ENCODE assay signal across 8 mouse cellular contexts in the genomic region with DNA sequence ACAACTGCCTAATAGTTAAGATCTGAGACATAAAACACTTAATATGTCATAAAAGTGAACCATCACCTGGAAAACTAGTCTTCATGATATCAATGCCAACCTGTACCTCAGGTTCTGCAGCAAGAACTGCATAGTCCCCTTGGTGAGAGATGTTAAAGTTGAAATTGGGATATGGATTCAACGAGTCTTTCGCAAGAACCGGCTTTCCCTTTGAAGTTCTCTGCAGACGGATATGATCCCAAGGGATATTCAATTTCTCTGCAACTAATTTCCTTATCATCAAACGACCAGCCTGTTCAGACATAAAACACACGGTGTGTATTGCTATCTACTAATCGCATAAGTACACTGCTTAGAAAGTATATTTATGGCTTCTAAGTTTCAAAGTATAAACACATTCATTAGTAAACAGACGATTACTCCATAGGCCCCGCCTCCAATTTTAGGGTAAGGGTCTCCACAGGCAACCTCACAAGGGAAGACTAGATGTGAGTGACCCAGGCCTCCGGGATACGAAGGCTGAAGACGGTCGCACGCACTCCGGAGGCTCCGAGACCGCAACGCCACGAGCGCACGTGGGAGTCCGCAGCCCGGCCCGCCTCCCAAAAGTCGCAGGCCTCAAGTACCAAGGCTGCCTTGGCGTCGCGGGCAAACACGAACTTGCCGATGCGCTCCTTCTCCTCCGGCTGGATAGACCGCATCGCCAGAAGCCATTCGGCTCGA. TPM values are rescaled to one million over a fixed set of nuclear protein-coding genes. Genes with fewer than 3 reads are reported as not detected.
DNase-seq lines count a peak whose midpoint lies in the region; ATAC-seq and TF ChIP-seq lines count a peak whose summit lies in the region.

No protein-coding gene starts in this region.

- H3K27ac ChIP-seq in gastrocnemius, adult 2 months = peak overlapping the region; percentile 97
- H3K27ac ChIP-seq in ES-Bruce4 (ENCODE audit: insufficient read depth, low read length) = peak overlapping the region; percentile 14; the same call in 1 of the 2 replicates
- peak overlapping the region; percentile 91 for H3K27ac ChIP-seq in forebrain, embryonic 13.5 days
- peak overlapping the region; percentile 92 for H3K27ac ChIP-seq in liver, embryonic 13.5 days
- peak overlapping the region; percentile 72 for H3K27ac ChIP-seq in stomach, embryonic 15.5 days

- no peaks in the 10 kb centered on the region for H3K4me1 ChIP-seq in ES-Bruce4 (ENCODE audit: control insufficient read depth, insufficient read depth, low read length)
- peaks cover 24% of the 10 kb centered on the region for H3K4me1 ChIP-seq in forebrain, embryonic 13.5 days
- peaks cover 29% of the 10 kb centered on the region for H3K4me1 ChIP-seq in liver, embryonic 13.5 days (replicated peaks)
- no peaks in the 10 kb centered on the region; the same call in 1 of the 2 replicates for H3K4me1 ChIP-seq in stomach, embryonic 15.5 days

- peaks cover 6% of the 10 kb centered on the region for H3K36me3 ChIP-seq in ES-Bruce4 (ENCODE audit: control insufficient read depth, insufficient read depth, low read length, poor library complexity, severe bottlenecking)
- H3K36me3 ChIP-seq in forebrain, embryonic 13.5 days (ENCODE audit: poor library complexity, severe bottlenecking) = no peaks in the 10 kb centered on the region
- no peaks in the 10 kb centered on the region for H3K36me3 ChIP-seq in liver, embryonic 13.5 days
- no peaks in the 10 kb centered on the region for H3K36me3 ChIP-seq in stomach, embryonic 15.5 days

- no peaks in the 10 kb centered on the region for H3K27me3 ChIP-seq in ES-Bruce4 (ENCODE audit: control insufficient read depth, insufficient read depth, low read length, poor library complexity, severe bottlenecking)
- H3K27me3 ChIP-seq in forebrain, embryonic 13.5 days = no peaks in the 10 kb centered on the region
- no peaks in the 10 kb centered on the region for H3K27me3 ChIP-seq in liver, embryonic 13.5 days
- no peaks in the 10 kb centered on the region for H3K27me3 ChIP-seq in stomach, embryonic 15.5 days (replicated peaks)

- peak overlapping the region; percentile 72 for H3K4me2 ChIP-seq in forebrain, embryonic 13.5 days
- peak overlapping the region; percentile 89 for H3K4me2 ChIP-seq in liver, embryonic 13.5 days
- H3K4me2 ChIP-seq in stomach, embryonic 15.5 days = peak overlapping the region; percentile 72

- no peak for ATAC-seq in forebrain, embryonic 13.5 days
- ATAC-seq in liver, embryonic 13.5 days (ENCODE audit: low read depth) = peak; percentile 44
- ATAC-seq in stomach, embryonic 15.5 days (ENCODE audit: insufficient read depth, low FRiP score, low read depth) = peak; percentile 28

- TF ChIP-seq CTCF in gastrocnemius, adult 2 months (IDR thresholded peaks at IDR 0.05) = no peak
- TF ChIP-seq CTCF in ES-Bruce4 (IDR thresholded peaks at IDR 0.05; ENCODE audit: low read depth, low read length) = no peak

- DNase-seq in gastrocnemius, adult 2 months = no peak
- DNase-seq in gastrocnemius, postnatal 36 days = no peak
- no peak for DNase-seq in liver, embryonic 13.5 days
- DNase-seq in right cerebral cortex, postnatal 4 days = no peak
- DNase-seq in urinary bladder, postnatal 25 days (ENCODE audit: low spot score) = no peak

- WGBS in forebrain, embryonic 13.5 days = under 1% methylated on average over 36 of the region's 36 CpGs
- under 1% methylated on average over 36 of the region's 36 CpGs for WGBS in liver, embryonic 13.5 days (ENCODE audit: insufficient replicate concordance)
- under 1% methylated on average over 36 of the region's 36 CpGs for whole genome bisulfite sequencing in stomach, embryonic 15.5 days

- no peak for TF ChIP-seq POLR2A in ES-Bruce4 (IDR thresholded peaks at IDR 0.05; ENCODE audit: insufficient read depth, low read length)

- no peak for TF ChIP-seq EP300 in ES-Bruce4 (IDR thresholded peaks at IDR 0.05; ENCODE audit: insufficient read depth, low read depth, low read length)

- H3K9me3 ChIP-seq in ES-Bruce4 (replicated peaks; ENCODE audit: control insufficient read depth, insufficient read depth, low read length, poor library complexity, severe bottlenecking) = no peaks in the 10 kb centered on the region
- no peaks in the 10 kb centered on the region for H3K9me3 ChIP-seq in forebrain, embryonic 13.5 days (replicated peaks)
- no peaks in the 10 kb centered on the region for H3K9me3 ChIP-seq in liver, embryonic 13.5 days (replicated peaks)
- H3K9me3 ChIP-seq in stomach, embryonic 15.5 days = no peaks in the 10 kb centered on the region

- peak overlapping the region; percentile 97 for H3K4me3 ChIP-seq in gastrocnemius, adult 2 months
- peak overlapping the region; percentile 77 for H3K4me3 ChIP-seq in ES-Bruce4 (ENCODE audit: low read depth, low read length)
- peak overlapping the region; percentile 71 for H3K4me3 ChIP-seq in forebrain, embryonic 13.5 days
- peak overlapping the region; percentile 82 for H3K4me3 ChIP-seq in liver, embryonic 13.5 days (replicated peaks)
- H3K4me3 ChIP-seq in stomach, embryonic 15.5 days (replicated peaks) = peak overlapping the region; percentile 66

- peak overlapping the region; percentile 37 for H3K9ac ChIP-seq in ES-Bruce4 (ENCODE audit: low read depth, poor library complexity, severe bottlenecking)
- peak overlapping the region; percentile 77 for H3K9ac ChIP-seq in forebrain, embryonic 13.5 days
- H3K9ac ChIP-seq in liver, embryonic 13.5 days = peak overlapping the region; percentile 80
- peak overlapping the region; percentile 40; the same call in 1 of the 2 replicates for H3K9ac ChIP-seq in stomach, embryonic 15.5 days

- intact Hi-C loops in gastrocnemius, adult 2 months (cut with DNase I) = loop anchor here (2.0 kb wide), 1 partner anchor 68 kb away; the partner anchor contains the start of gene Msantd4
- intact Hi-C loops in gastrocnemius, postnatal 36 days (cut with DNase I) = no loop called here

RNA-seq across cellular contexts. Expression of gene Aasdhppt, which starts 0.5 kb away (rescaled TPM):
- total RNA-seq in gastrocnemius, adult 2 months (2021) = 10 to 100 TPM; 11.1 to 13.6 TPM
- 10 to 100 TPM; 10.6 to 11.0 TPM for total RNA-seq in gastrocnemius, postnatal 36 days (2021)
- polyA plus RNA-seq in ES-Bruce4 (2011; ENCODE audit: insufficient read depth, insufficient read length, low read depth, missing spikeins) = 43.2 and 49.0 TPM in 2 replicates
- 34.2 and 35.9 TPM in 2 replicates for polyA plus RNA-seq in forebrain, embryonic 13.5 days (2015; fragmentation: Nextera tagmentation; extraction: Ambion mirVana)
- polyA plus RNA-seq in liver, embryonic 13.5 days (2015; fragmentation: Nextera tagmentation; extraction: Ambion mirVana) = 23.0 and 30.1 TPM in 2 replicates
- polyA plus RNA-seq in stomach, embryonic 15.5 days (2015; fragmentation: Nextera tagmentation; extraction: Ambion mirVana) = 28.5 and 34.6 TPM in 2 replicates

RNA-seq across cellular contexts. Expression of gene Kbtbd3, which starts 0.8 kb away (rescaled TPM):
- total RNA-seq in gastrocnemius, adult 2 months (2021) = 1 to 10 TPM; 4.7 to 5.7 TPM
- 1 to 10 TPM; 3.5 to 3.9 TPM for total RNA-seq in gastrocnemius, postnatal 36 days (2021)
- 2.0 and 2.7 TPM in 2 replicates for polyA plus RNA-seq in ES-Bruce4 (2011; ENCODE audit: insufficient read depth, insufficient read length, low read depth, missing spikeins)
- 7.8 and 8.7 TPM in 2 replicates for polyA plus RNA-seq in forebrain, embryonic 13.5 days (2015; fragmentation: Nextera tagmentation; extraction: Ambion mirVana)
- 3.0 and 3.7 TPM in 2 replicates for polyA plus RNA-seq in liver, embryonic 13.5 days (2015; fragmentation: Nextera tagmentation; extraction: Ambion mirVana)
- polyA plus RNA-seq in stomach, embryonic 15.5 days (2015; fragmentation: Nextera tagmentation; extraction: Ambion mirVana) = 6.4 and 7.1 TPM in 2 replicates

Comparison
In these comparisons a context has a peak if more than half of its experiments do, and no peak if none do; other contexts are left out.
1. H3K27ac ChIP-seq: peak in every context shown above with its lines; median percentile 97 in gastrocnemius, adult 2 months; 92 in liver, embryonic 13.5 days; 91 in forebrain, embryonic 13.5 days; 72 in stomach, embryonic 15.5 days; 14 in ES-Bruce4.